ENCODE assay signal across 27 mouse cellular contexts in the genomic region with DNA sequence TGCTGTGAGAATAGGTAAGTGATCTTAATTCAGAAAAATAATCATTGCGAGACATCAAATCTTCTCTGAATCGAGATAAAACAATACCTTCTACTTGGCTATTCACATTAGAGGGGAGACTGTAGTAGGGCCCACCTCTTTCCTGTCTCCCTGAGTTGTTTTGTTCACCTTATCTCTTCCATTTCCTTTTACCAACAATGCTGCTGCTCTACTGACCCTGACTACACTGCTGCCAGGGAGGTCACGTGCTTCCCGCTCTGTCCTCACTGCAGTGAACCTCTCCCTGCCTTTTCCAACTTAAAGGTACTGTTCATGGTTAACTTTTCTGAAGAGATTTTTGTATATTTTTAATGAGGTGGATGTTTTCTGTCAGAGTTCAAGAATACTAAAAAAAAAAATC. TPM values are rescaled to one million over a fixed set of nuclear protein-coding genes. Genes with fewer than 3 reads are reported as not detected.
DNase-seq lines count a peak whose midpoint lies in the region; ATAC-seq and TF ChIP-seq lines count a peak whose summit lies in the region.
"Had no signal": no experiment of that assay in that cellular context is flagged by ENCODE, and none has a peak within 500 bp of the region (broad histone marks: within the 10 kb centered on the region; RNA-seq: fewer than 3 reads in every experiment).

No protein-coding gene starts in this region.

- 0 out of 2 replicates have a peak, but pooled peaks cover 2% of the 10 kb centered on the region for H3K36me3 ChIP-seq in heart, embryonic 10.5 days
- no peaks in the 10 kb centered on the region for H3K36me3 ChIP-seq in lung, embryonic 14.5 days (ENCODE audit: insufficient read depth)
- H3K36me3 ChIP-seq: embryonic facial prominence, embryonic 15.5 days; hindbrain, embryonic 10.5 days; liver, embryonic 15.5 days; stomach, embryonic 15.5 days had no signal

- no peak overlapping the region for H3K4me2 ChIP-seq in lung, embryonic 14.5 days
- H3K4me2 ChIP-seq: embryonic facial prominence, embryonic 15.5 days; liver, embryonic 15.5 days; stomach, embryonic 15.5 days had no signal

- H3K4me1 ChIP-seq in heart, embryonic 10.5 days = no peaks in the 10 kb centered on the region
- no peaks in the 10 kb centered on the region for H3K4me1 ChIP-seq in lung, embryonic 14.5 days (ENCODE audit: insufficient read depth)
- H3K4me1 ChIP-seq: embryonic facial prominence, embryonic 15.5 days; hindbrain, embryonic 10.5 days; liver, embryonic 15.5 days; stomach, embryonic 15.5 days had no signal

- H3K9me3 ChIP-seq in heart, embryonic 10.5 days = no peaks in the 10 kb centered on the region
- no peaks in the 10 kb centered on the region for H3K9me3 ChIP-seq in lung, embryonic 14.5 days (ENCODE audit: low read depth, low read length)
- H3K9me3 ChIP-seq: embryonic facial prominence, embryonic 15.5 days; forebrain, embryonic 10.5 days; hindbrain, embryonic 10.5 days; liver, embryonic 15.5 days; megakaryocyte, embryonic 14.5 days; stomach, embryonic 15.5 days had no signal

- no peak overlapping the region for H3K27ac ChIP-seq in heart, embryonic 10.5 days
- no peak overlapping the region for H3K27ac ChIP-seq in lung, embryonic 14.5 days (ENCODE audit: low read depth)
- H3K27ac ChIP-seq: embryonic facial prominence, embryonic 15.5 days; forebrain, embryonic 10.5 days; hindbrain, embryonic 10.5 days; kidney, postnatal 0 days; liver, embryonic 15.5 days; stomach, embryonic 15.5 days had no signal

- 54% methylated on average over 4 of the region's 4 CpGs for WGBS in heart, embryonic 10.5 days
- WGBS in lung, embryonic 14.5 days = 56% methylated on average over 4 of the region's 4 CpGs

- no peak overlapping the region for H3K4me3 ChIP-seq in heart, embryonic 10.5 days
- H3K4me3 ChIP-seq in lung, embryonic 14.5 days (ENCODE audit: low read depth, low read length) = no peak overlapping the region
- H3K4me3 ChIP-seq: embryonic facial prominence, embryonic 15.5 days; forebrain, embryonic 10.5 days; hindbrain, embryonic 10.5 days; liver, embryonic 15.5 days; megakaryocyte, embryonic 14.5 days; myocyte; stomach, embryonic 15.5 days had no signal

- H3K27me3 ChIP-seq in heart, embryonic 10.5 days (ENCODE audit: insufficient read depth, poor library complexity, severe bottlenecking) = no peaks in the 10 kb centered on the region
- H3K27me3 ChIP-seq in lung, embryonic 14.5 days (ENCODE audit: insufficient read depth, low read length) = no peaks in the 10 kb centered on the region
- H3K27me3 ChIP-seq: embryonic facial prominence, embryonic 15.5 days; liver, embryonic 15.5 days; megakaryocyte, embryonic 14.5 days; Patski; stomach, embryonic 15.5 days had no signal

- DNase-seq in heart, adult 18-20 months = peak; percentile 27 to 50
- no peak for DNase-seq in heart, embryonic 10.5 days (ENCODE audit: low spot score)
- peak; percentile 22 for DNase-seq in heart, postnatal 4 days
- no peak for DNase-seq in lung, embryonic 14.5 days
- DNase-seq in yolk sac, embryonic 10.5 days (ENCODE audit: low spot score) = peak; percentile 36
- no peak for DNase-seq in cerebellum, adult 18-20 months
- DNase-seq in T-cell, adult 2 months (ENCODE audit: low spot score) = no peak
- no peak for DNase-seq in retina, embryonic 14.5 days (ENCODE audit: low spot score)
- DNase-seq: adrenal gland, postnatal 25 days; cerebellum, adult 11 months; cerebellum, postnatal 25 days; forebrain, postnatal 0 days; kidney, adult 11 months; layer of hippocampus, postnatal 36 days; midbrain, embryonic 14.5 days; thymus, adult 18-20 months; thymus, postnatal 4 days had no signal

- TF ChIP-seq CTCF in lung, embryonic 14.5 days (IDR thresholded peaks at IDR 0.05; ENCODE audit: low read depth) = no peak

- ATAC-seq in lung, embryonic 14.5 days (ENCODE audit: insufficient read depth) = peak; percentile 49; the same call in 1 of the 2 replicates
- ATAC-seq: CD4-positive, CD25-positive, alpha-beta regulatory T cell, adult 4 months; forebrain, postnatal 0 days; Patski had no signal

- no peak overlapping the region for H3K9ac ChIP-seq in lung, embryonic 14.5 days
- H3K9ac ChIP-seq: embryonic facial prominence, embryonic 15.5 days; forebrain, postnatal 0 days; liver, embryonic 15.5 days; stomach, embryonic 15.5 days had no signal

RNA-seq across cellular contexts. Expression of a gene that starts 52.8 kb away (rescaled TPM):
- total RNA-seq in heart, adult 18-20 months (2021) = 100 to 1,000 TPM in 1 of 2 experiments, 10 to 100 TPM in 1; 98.8 to 103 TPM
- polyA plus RNA-seq in heart, embryonic 10.5 days (2016; fragmentation: Nextera tagmentation; extraction: Ambion mirVana) = 27.6 and 32.1 TPM in 2 replicates
- 10 to 100 TPM; 26.3 to 34.9 TPM for total RNA-seq in heart, postnatal 4 days (2021)
- 23.0 and 23.8 TPM in 2 replicates for polyA plus RNA-seq in lung, embryonic 14.5 days (2014; fragmentation: Nextera tagmentation; extraction: Ambion mirVana)

Comparison
In these comparisons a context has a peak if more than half of its experiments do, and no peak if none do; other contexts are left out.
1. DNase-seq: peak in heart, adult 18-20 months (2 of 2), heart, postnatal 4 days (single experiment) and yolk sac, embryonic 10.5 days (single experiment); none in heart, embryonic 10.5 days (single experiment), lung, embryonic 14.5 days (single experiment), cerebellum, adult 18-20 months (0 of 2), T-cell, adult 2 months (single experiment) and retina, embryonic 14.5 days (single experiment).